Mouse (Mus musculus) lung, postnatal 0 days (tissue): ENCODE data around the gene Ushbp1.

Source experiments
- CTCF ChIP-seq: IDR thresholded peaks from 2 replicates; pipeline ENCODE4 v1.5.1; 2016; ENCODE audit warnings: antibody characterized with exemption, mild to moderate bottlenecking
- EP300 ChIP-seq: IDR thresholded peaks from 2 replicates; pipeline ENCODE4 v1.6.1; 2016; ENCODE audit warnings: antibody characterized with exemption, mild to moderate bottlenecking, control low read depth

GRCm38 (mm10) chr8:71404011-71404410, 8.4 kb upstream of the Ushbp1 start:
- TF ChIP-seq EP300 (no peak), CTCF (no peak)
